Mouse (Mus musculus) heart, adult 11 months (tissue): Measurements from ENCODE around the gene Tollip.

Experiments
- DNase-seq: peaks from one replicate; pipeline ENCODE4 v3.0.0; 2022

The Tollip gene

GRCm38 (mm10) chr7:141918407-141918806 is at the start of gene Tollip:
Gene Tollip (minus strand): TSS chr7:141918507.
- no peak for DNase-seq

GRCm38 (mm10) chr7:141966281-141966680 is 48.0 kb upstream of the Tollip start:
- no peak for DNase-seq

- no peak for DNase-seq
These were observed 44.2 kb upstream of the Tollip start for GRCm38 (mm10) chr7:141962521-141962920.

GRCm38 (mm10) chr7:141961491-141961890 is 43.2 kb upstream of the Tollip start:
- peak; percentile 91 for DNase-seq

GRCm38 (mm10) chr7:141960926-141961325 is 42.6 kb upstream of the Tollip start:
- DNase-seq = peak; percentile 84

- DNase-seq = no peak
These were observed 40.8 kb upstream of the Tollip start for GRCm38 (mm10) chr7:141959133-141959532.

- DNase-seq = peak; percentile 82
These were observed 39.9 kb upstream of the Tollip start for GRCm38 (mm10) chr7:141958211-141958610.

GRCm38 (mm10) chr7:141957524-141958051 is 39.3 kb upstream of the Tollip start:
- DNase-seq = no peak

- peak; percentile 82 for DNase-seq
These were observed 37.9 kb upstream of the Tollip start for GRCm38 (mm10) chr7:141956174-141956566.

- DNase-seq = peak; percentile 82
These were observed 37.4 kb upstream of the Tollip start for GRCm38 (mm10) chr7:141955565-141956173.

- no peak for DNase-seq
These were observed 35.3 kb upstream of the Tollip start for GRCm38 (mm10) chr7:141953616-141954015.

GRCm38 (mm10) chr7:141952920-141953319 is 34.6 kb upstream of the Tollip start:
- DNase-seq = no peak

GRCm38 (mm10) chr7:141951821-141952220 is 33.5 kb upstream of the Tollip start:
- no peak for DNase-seq

GRCm38 (mm10) chr7:141950104-141951013 is 32.1 kb upstream of the Tollip start:
- peak; percentile 92 for DNase-seq

GRCm38 (mm10) chr7:141949799-141950103 is 31.4 kb upstream of the Tollip start:
- no peak for DNase-seq

- peak; percentile 100 for DNase-seq
These were observed 30.8 kb upstream of the Tollip start, which contains the start of gene Brsk2 for GRCm38 (mm10) chr7:141948906-141949798. Gene Brsk2 (plus strand): TSS chr7:141949751.

- DNase-seq = no peak
These were observed 29.7 kb upstream of the Tollip start for GRCm38 (mm10) chr7:141948045-141948444.

- no peak for DNase-seq
These were observed 29.2 kb upstream of the Tollip start for GRCm38 (mm10) chr7:141947512-141947911.

GRCm38 (mm10) chr7:141945927-141946326 is 27.6 kb upstream of the Tollip start:
- DNase-seq = no peak

- DNase-seq = no peak
These were observed 25.1 kb upstream of the Tollip start for GRCm38 (mm10) chr7:141943444-141943843.

GRCm38 (mm10) chr7:141934951-141935350 is 16.6 kb upstream of the Tollip start:
- no peak for DNase-seq

GRCm38 (mm10) chr7:141934128-141934898 is 16.0 kb upstream of the Tollip start:
- peak; percentile 81 for DNase-seq
